Mouse (Mus musculus) thymus, adult 18-20 months (tissue): ENCODE data around the gene Slc35b4.

Source experiments
- DNase-seq, 2 experiments: peaks; one replicate each; pipeline ENCODE4 v3.0.0; 2022; ENCODE audit warnings: mixed read lengths in 2 of 2

Slc35b4 gene

GRCm38 (mm10) chr6:34116838-34117478 lies 60.0 kb downstream of the Slc35b4 start:
- no peak for DNase-seq

GRCm38 (mm10) chr6:34111406-34111805 lies 65.5 kb downstream of the Slc35b4 start:
- DNase-seq = no peak

- no peak for DNase-seq
Measured at GRCm38 (mm10) chr6:34110571-34110970, 66.3 kb downstream of the Slc35b4 start.
